Mouse (Mus musculus) forebrain, embryonic 16.5 days (tissue): ENCODE measurements around the gene Rgs9. TPM values are rescaled to one million over a fixed set of nuclear protein-coding genes. Genes with fewer than 3 reads are reported as not detected.
"Not testable (repeated sequence)": the region's sequence is repeated elsewhere in the genome, so short reads cannot be mapped to it uniquely, and the experiment has no call there.

Experiments used
- ATAC-seq: fragments of 200-750 bp; cut with Nextera tagmentation; 2 replicates; pipeline ENCODE4 v1.8.0; 2017; ENCODE audit warnings: mild to moderate bottlenecking, moderate library complexity
- H3K27ac ChIP-seq: fragments of 300-500 bp; sonication (generic); 2 replicates; pipeline ENCODE4 v1.5.1; 2014; ENCODE audit warnings: low read length, control low read depth
- H3K27me3 ChIP-seq: fragments of 300-500 bp; sonication (generic); replicated peaks from 2 replicates; pipeline ENCODE4 v1.6.1; 2014; ENCODE audit warnings: low read length; ENCODE audit not compliant: control insufficient read depth, insufficient read depth
- H3K36me3 ChIP-seq: fragments of 300-500 bp; sonication (generic); 2 replicates; pipeline ENCODE4 v1.6.1; 2014; ENCODE audit not compliant: control insufficient read depth, insufficient read depth
- H3K4me1 ChIP-seq: fragments of 300-500 bp; sonication (generic); replicated peaks from 2 replicates; pipeline ENCODE4 v1.6.1; 2014; ENCODE audit warnings: low read length; ENCODE audit not compliant: control insufficient read depth, insufficient read depth
- H3K4me2 ChIP-seq: fragments of 300-500 bp; sonication (generic); 2 replicates; pipeline ENCODE4 v1.6.1; 2014; ENCODE audit warnings: mild to moderate bottlenecking, low read length, control low read depth
- H3K4me3 ChIP-seq: fragments of 300-500 bp; sonication (generic); replicated peaks from 2 replicates; pipeline ENCODE4 v1.5.1; 2014; ENCODE audit warnings: mild to moderate bottlenecking, low read length, control low read depth
- H3K9ac ChIP-seq: fragments of 300-500 bp; sonication (generic); replicated peaks from 2 replicates; pipeline ENCODE4 v1.6.1; 2014; ENCODE audit warnings: low read depth, low read length, control low read depth
- H3K9me3 ChIP-seq: fragments of 300-500 bp; sonication (generic); 2 replicates; pipeline ENCODE4 v1.6.1; 2016; ENCODE audit warnings: low read length; ENCODE audit not compliant: control insufficient read depth
- WGBS: fragments of 180-500 bp; shearing (Covaris S2); extraction: QIAGEN DNeasy Blood & Tissue Kit; methylation state at CpG from one replicate; pipeline ENCODE4 v1.1.7; 2014; 5-methylcytosine and 5-hydroxymethylcytosine counted together
- polyA plus RNA-seq: library from polyadenylated mRNA; unstranded; fragments of >200 nt; fragmentation: Nextera tagmentation; extraction: Ambion mirVana; gene quantifications from 2 replicates; pipeline ENCODE4 v1.2.1, GENCODE M21; 2015

Gene Rgs9
- polyA plus RNA-seq, 1 experiment from 2014 or later, result 9.7 TPM

GRCm38 (mm10) chr11:109319471-109319870, 21.5 kb upstream of the Rgs9 start:
- no peak overlapping the region for H3K27ac ChIP-seq

GRCm38 (mm10) chr11:109316921-109317320, 19.0 kb upstream of the Rgs9 start:
- Histone ChIP-seq H3K9ac (no peak overlapping the region), H3K4me1 (peaks cover 13% of the 10 kb centered on the region), H3K27me3 (no peaks in the 10 kb centered on the region), H3K36me3 (no peaks in the 10 kb centered on the region), H3K4me3 (no peak overlapping the region), H3K9me3 (no peaks in the 10 kb centered on the region), H3K27ac (no peak overlapping the region), H3K4me2 (no peak overlapping the region)
- ATAC-seq, result no peak
- WGBS, result 39% methylated on average over 4 of the region's 4 CpGs

More at GRCm38 (mm10) chr11:109319471-109319870, 21.5 kb upstream of the Rgs9 start:
- H3K4me2 ChIP-seq, result no peak overlapping the region
- ATAC-seq, result no peak
- no peak overlapping the region for H3K4me3 ChIP-seq
- H3K4me1 ChIP-seq, result peaks cover 10% of the 10 kb centered on the region
- H3K9ac ChIP-seq, result no peak overlapping the region
- no peaks in the 10 kb centered on the region for H3K9me3 ChIP-seq
- H3K36me3 ChIP-seq, result no peaks in the 10 kb centered on the region
- WGBS, result 93% methylated on average over 4 of the region's 4 CpGs
- H3K27me3 ChIP-seq, result no peaks in the 10 kb centered on the region

- Histone ChIP-seq H3K4me3 (peak overlapping the region; percentile 62), H3K9ac (peak overlapping the region; percentile 86), H3K9me3 (no peaks in the 10 kb centered on the region), H3K36me3 (no peaks in the 10 kb centered on the region), H3K4me1 (0 out of 2 replicates have a peak, but pooled peaks cover 3% of the 10 kb centered on the region), H3K27me3 (0 out of 2 replicates have a peak, but pooled peaks cover 2% of the 10 kb centered on the region), H3K27ac (peak overlapping the region; percentile 80), H3K4me2 (peak overlapping the region; percentile 70)
- WGBS, result 11% methylated on average over 19 of the region's 20 CpGs
- ATAC-seq, result peak; percentile 99
Measured at GRCm38 (mm10) chr11:109311885-109312605, 14.1 kb upstream of the Rgs9 start.

GRCm38 (mm10) chr11:109305680-109306079, 7.8 kb upstream of the Rgs9 start:
- no peaks in the 10 kb centered on the region for H3K4me1 ChIP-seq
- no peak overlapping the region for H3K9ac ChIP-seq
- H3K4me2 ChIP-seq, result no peak overlapping the region
- no peak overlapping the region for H3K4me3 ChIP-seq
- WGBS, result 54% methylated on average over 5 of the region's 5 CpGs
- no peak overlapping the region for H3K27ac ChIP-seq
- H3K27me3 ChIP-seq, result 0 out of 2 replicates have a peak, but pooled peaks cover 2% of the 10 kb centered on the region
- ATAC-seq, result no peak
- no peaks in the 10 kb centered on the region for H3K36me3 ChIP-seq
- H3K9me3 ChIP-seq, result no peaks in the 10 kb centered on the region

- no peaks in the 10 kb centered on the region for H3K9me3 ChIP-seq
- H3K4me3 ChIP-seq, result no peak overlapping the region
- H3K4me1 ChIP-seq, result peaks cover 7% of the 10 kb centered on the region
- H3K27me3 ChIP-seq, result no peaks in the 10 kb centered on the region
- no peak for ATAC-seq
- no peak overlapping the region for H3K9ac ChIP-seq
- no peaks in the 10 kb centered on the region for H3K36me3 ChIP-seq
- 54% methylated on average over 4 of the region's 4 CpGs for WGBS
- H3K27ac ChIP-seq, result no peak overlapping the region
- H3K4me2 ChIP-seq, result no peak overlapping the region
Measured at GRCm38 (mm10) chr11:109302338-109302737, 4.4 kb upstream of the Rgs9 start.

- H3K4me2 ChIP-seq, result peak overlapping the region; percentile 71
- H3K4me3 ChIP-seq, result peak overlapping the region; percentile 44
- no peaks in the 10 kb centered on the region for H3K27me3 ChIP-seq
- H3K36me3 ChIP-seq, result no peaks in the 10 kb centered on the region
- ATAC-seq, result no peak
- H3K9me3 ChIP-seq, result no peaks in the 10 kb centered on the region
- no peak overlapping the region; the same call in 1 of the 2 replicates for H3K9ac ChIP-seq
- 80% methylated on average over 7 of the region's 7 CpGs for WGBS
- peaks cover 12% of the 10 kb centered on the region for H3K4me1 ChIP-seq
- no peak overlapping the region for H3K27ac ChIP-seq
Measured at GRCm38 (mm10) chr11:109297031-109297430, 898 bp downstream of the Rgs9 start.

GRCm38 (mm10) chr11:109292056-109292455, 5.9 kb downstream of the Rgs9 start:
- Histone ChIP-seq H3K9me3 (no peaks in the 10 kb centered on the region), H3K4me1 (peaks cover 2% of the 10 kb centered on the region; the same call in 1 of the 2 replicates), H3K27me3 (no peaks in the 10 kb centered on the region), H3K4me2 (no peak overlapping the region), H3K4me3 (no peak overlapping the region), H3K36me3 (no peaks in the 10 kb centered on the region), H3K9ac (no peak overlapping the region), H3K27ac (no peak overlapping the region)
- no peak for ATAC-seq
- WGBS, result 82% methylated on average over 3 of the region's 3 CpGs

GRCm38 (mm10) chr11:109289378-109289777, 8.6 kb downstream of the Rgs9 start:
- H3K9ac ChIP-seq, H3K27ac ChIP-seq, H3K4me2 ChIP-seq, ATAC-seq, H3K4me1 ChIP-seq, H3K27me3 ChIP-seq, H3K4me3 ChIP-seq, H3K9me3 ChIP-seq, H3K36me3 ChIP-seq: not testable (repeated sequence)
- WGBS, result 92% methylated on average over 9 of the region's 9 CpGs

GRCm38 (mm10) chr11:109284811-109285210, 13.1 kb downstream of the Rgs9 start:
- Histone ChIP-seq H3K27me3 (no peaks in the 10 kb centered on the region), H3K9me3 (no peaks in the 10 kb centered on the region), H3K4me2 (no peak overlapping the region), H3K36me3 (no peaks in the 10 kb centered on the region), H3K4me3 (no peak overlapping the region), H3K9ac (no peak overlapping the region), H3K4me1 (no peaks in the 10 kb centered on the region), H3K27ac (no peak overlapping the region)
- WGBS, result 94% methylated on average over 1 of the region's 1 CpGs
- no peak for ATAC-seq
